Mouse (Mus musculus) forebrain, embryonic 12.5 days (tissue): ENCODE data around the gene Msi2. TPM values are rescaled to one million over a fixed set of nuclear protein-coding genes. Genes with fewer than 3 reads are reported as not detected.

Experiments used
- ATAC-seq: fragments of 200-750 bp; cut with Nextera tagmentation; 2 replicates; pipeline ENCODE4 v1.8.0; 2017; ENCODE audit warnings: moderate TSS enrichment; ENCODE audit not compliant: low FRiP score
- H3K27ac ChIP-seq: fragments of 300-500 bp; sonication (generic); 2 replicates; pipeline ENCODE4 v1.5.1; 2016; ENCODE audit warnings: mild to moderate bottlenecking
- H3K27me3 ChIP-seq: fragments of 300-500 bp; sonication (generic); 2 replicates; pipeline ENCODE4 v1.6.1; 2016; ENCODE audit warnings: mild to moderate bottlenecking
- H3K36me3 ChIP-seq: fragments of 300-500 bp; sonication (generic); replicated peaks from 2 replicates; pipeline ENCODE4 v1.6.1; 2016; ENCODE audit warnings: mild to moderate bottlenecking
- H3K4me1 ChIP-seq: fragments of 300-500 bp; sonication (generic); 2 replicates; pipeline ENCODE4 v1.6.1; 2016
- H3K4me2 ChIP-seq: fragments of 300-500 bp; sonication (generic); 2 replicates; pipeline ENCODE4 v1.6.1; 2016; ENCODE audit warnings: mild to moderate bottlenecking, moderate library complexity
- H3K4me3 ChIP-seq: fragments of 300-500 bp; sonication (generic); replicated peaks from 2 replicates; pipeline ENCODE4 v1.5.1; 2016; ENCODE audit warnings: mild to moderate bottlenecking
- H3K9ac ChIP-seq: fragments of 300-500 bp; sonication (generic); 2 replicates; pipeline ENCODE4 v1.6.1; 2016; ENCODE audit warnings: mild to moderate bottlenecking
- H3K9me3 ChIP-seq: fragments of 300-500 bp; sonication (generic); 2 replicates; pipeline ENCODE4 v1.6.1; 2016
- WGBS: fragments of 180-500 bp; shearing (Covaris S2); methylation state at CpG from one replicate; pipeline ENCODE4 v1.1.7; 2016; 5-methylcytosine and 5-hydroxymethylcytosine counted together
- polyA plus RNA-seq: library from polyadenylated mRNA; unstranded; fragments of >200 nt; fragmentation: Nextera tagmentation; extraction: Ambion mirVana; gene quantifications from 2 replicates; pipeline ENCODE4 v1.2.1, GENCODE M21; 2016

The Msi2 gene
- polyA plus RNA-seq, 1 experiment from 2014 or later: 35.8 TPM

- ATAC-seq: no peak
- Histone ChIP-seq H3K27ac (0 out of 2 replicates have a peak overlapping the region, but pooled peaks have one; percentile 42), H3K4me3 (no peak overlapping the region), H3K9ac (no peak overlapping the region), H3K36me3 (peaks cover 33% of the 10 kb centered on the region), H3K9me3 (no peaks in the 10 kb centered on the region), H3K4me1 (peaks cover 81% of the 10 kb centered on the region), H3K4me2 (no peak overlapping the region), H3K27me3 (no peaks in the 10 kb centered on the region)
- 62% methylated on average over 2 of the region's 2 CpGs for WGBS
Observed at GRCm38 (mm10) chr11:88604635-88605034, 113.7 kb downstream of the Msi2 start.

- ATAC-seq: no peak
- Histone ChIP-seq H3K4me1 (peaks cover 82% of the 10 kb centered on the region), H3K4me2 (no peak overlapping the region), H3K27me3 (no peaks in the 10 kb centered on the region), H3K9ac (no peak overlapping the region), H3K27ac (no peak overlapping the region), H3K4me3 (no peak overlapping the region), H3K9me3 (no peaks in the 10 kb centered on the region), H3K36me3 (peaks cover 33% of the 10 kb centered on the region)
- 86% methylated on average over 11 of the region's 11 CpGs for WGBS
Observed at GRCm38 (mm10) chr11:88603366-88603765, 114.9 kb downstream of the Msi2 start.

GRCm38 (mm10) chr11:88602471-88603120, 115.7 kb downstream of the Msi2 start:
- ATAC-seq: no peak
- Histone ChIP-seq H3K9ac (no peak overlapping the region), H3K27ac (no peak overlapping the region), H3K4me2 (no peak overlapping the region), H3K4me3 (no peak overlapping the region), H3K36me3 (peaks cover 33% of the 10 kb centered on the region), H3K4me1 (peaks cover 77% of the 10 kb centered on the region), H3K9me3 (no peaks in the 10 kb centered on the region), H3K27me3 (no peaks in the 10 kb centered on the region)
- 97% methylated on average over 7 of the region's 7 CpGs for WGBS

- no peak for ATAC-seq
- H3K4me1 ChIP-seq: peaks cover 69% of the 10 kb centered on the region
- no peak overlapping the region for H3K4me3 ChIP-seq
- H3K4me2 ChIP-seq: no peak overlapping the region
- peaks cover 33% of the 10 kb centered on the region for H3K36me3 ChIP-seq
- peak overlapping the region; percentile 39; the same call in 1 of the 2 replicates for H3K27ac ChIP-seq
- no peaks in the 10 kb centered on the region for H3K9me3 ChIP-seq
- 88% methylated on average over 3 of the region's 3 CpGs for WGBS
- no peak overlapping the region for H3K9ac ChIP-seq
- H3K27me3 ChIP-seq: no peaks in the 10 kb centered on the region
Observed at GRCm38 (mm10) chr11:88600194-88600593, 118.1 kb downstream of the Msi2 start.

- Histone ChIP-seq H3K27me3 (no peaks in the 10 kb centered on the region), H3K4me2 (no peak overlapping the region), H3K36me3 (peaks cover 34% of the 10 kb centered on the region), H3K9ac (peak overlapping the region; percentile 12; the same call in 1 of the 2 replicates), H3K4me1 (peaks cover 69% of the 10 kb centered on the region), H3K4me3 (no peak overlapping the region), H3K9me3 (no peaks in the 10 kb centered on the region), H3K27ac (peak overlapping the region; percentile 64)
- WGBS: 67% methylated on average over 17 of the region's 17 CpGs
- ATAC-seq: 0 out of 2 replicates have a peak, but pooled peaks have one; percentile 39
Observed at GRCm38 (mm10) chr11:88599332-88600130, 118.8 kb downstream of the Msi2 start.

DNA sequence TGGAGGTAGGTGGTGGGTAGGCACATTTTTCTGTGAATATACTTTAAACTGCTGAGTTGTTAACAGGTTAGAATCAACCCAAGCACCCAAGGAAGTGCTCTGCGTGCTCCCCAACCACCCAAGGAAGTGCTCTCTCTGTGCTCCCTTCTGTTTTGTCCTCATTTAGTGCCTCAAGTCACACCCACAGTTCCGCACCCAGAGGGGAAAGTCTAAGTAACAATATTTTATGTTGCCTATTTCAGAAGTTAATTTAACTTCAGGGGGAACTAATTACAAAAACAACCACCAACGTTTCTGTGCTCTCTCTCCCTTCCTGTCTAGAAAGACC, 119.5 kb downstream of the Msi2 start:
- no peak for ATAC-seq
- Histone ChIP-seq H3K9me3 (no peaks in the 10 kb centered on the region), H3K4me2 (no peak overlapping the region), H3K27me3 (no peaks in the 10 kb centered on the region), H3K27ac (peak overlapping the region; percentile 13; the same call in 1 of the 2 replicates), H3K4me3 (no peak overlapping the region), H3K9ac (no peak overlapping the region), H3K4me1 (peaks cover 67% of the 10 kb centered on the region), H3K36me3 (peaks cover 28% of the 10 kb centered on the region)
- WGBS: 76% methylated on average over 3 of the region's 3 CpGs

DNA sequence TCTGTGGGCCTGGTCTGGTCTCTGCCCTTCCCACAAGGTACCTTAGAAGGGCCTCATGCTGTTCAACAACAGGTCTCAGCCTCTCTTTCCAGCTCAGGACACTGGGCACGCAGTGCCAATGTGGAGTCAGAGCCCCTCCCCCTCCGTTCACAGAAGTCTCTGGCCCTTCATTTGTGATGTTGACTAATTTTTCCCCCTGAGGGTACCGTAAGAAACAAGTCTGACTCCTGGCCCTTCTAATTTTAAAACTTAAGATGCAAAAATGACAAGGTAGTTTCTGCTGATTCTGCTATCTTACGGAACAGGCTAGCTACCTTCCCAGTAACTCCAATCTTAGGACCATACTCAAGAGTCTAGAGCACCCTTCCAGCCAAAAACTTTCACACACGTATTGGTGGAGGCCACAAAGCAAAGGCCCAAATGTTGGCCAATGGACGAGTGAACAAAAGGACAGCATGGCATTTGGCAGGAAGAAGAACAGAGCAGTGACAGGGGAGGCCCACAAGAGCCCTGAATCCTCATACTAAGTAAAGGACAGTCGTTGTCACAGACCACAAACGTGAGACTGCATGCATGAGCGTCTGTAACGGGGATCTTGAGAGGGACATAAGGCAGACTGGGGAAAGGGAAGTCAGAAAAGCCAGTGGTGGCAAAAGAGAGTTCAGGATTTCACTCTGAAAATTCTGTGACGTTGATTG, 120.0 kb downstream of the Msi2 start:
- H3K4me1 ChIP-seq: peaks cover 66% of the 10 kb centered on the region
- WGBS: 73% methylated on average over 11 of the region's 11 CpGs
- H3K27me3 ChIP-seq: no peaks in the 10 kb centered on the region
- no peak overlapping the region for H3K4me3 ChIP-seq
- no peaks in the 10 kb centered on the region for H3K9me3 ChIP-seq
- peaks cover 23% of the 10 kb centered on the region for H3K36me3 ChIP-seq
- no peak overlapping the region for H3K4me2 ChIP-seq
- peak overlapping the region; percentile 13; the same call in 1 of the 2 replicates for H3K27ac ChIP-seq
- ATAC-seq: no peak
- no peak overlapping the region for H3K9ac ChIP-seq

- peaks cover 6% of the 10 kb centered on the region; the same call in 1 of the 2 replicates for H3K36me3 ChIP-seq
- H3K4me1 ChIP-seq: peaks cover 65% of the 10 kb centered on the region
- no peak for ATAC-seq
- H3K27me3 ChIP-seq: no peaks in the 10 kb centered on the region
- no peak overlapping the region for H3K9ac ChIP-seq
- H3K27ac ChIP-seq: no peak overlapping the region
- H3K4me3 ChIP-seq: no peak overlapping the region
- 55% methylated on average over 4 of the region's 4 CpGs for WGBS
- H3K9me3 ChIP-seq: no peaks in the 10 kb centered on the region
- H3K4me2 ChIP-seq: no peak overlapping the region
Observed at GRCm38 (mm10) chr11:88595616-88596015, 122.7 kb downstream of the Msi2 start.

GRCm38 (mm10) chr11:88594804-88595611, 123.3 kb downstream of the Msi2 start:
- no peaks in the 10 kb centered on the region for H3K27me3 ChIP-seq
- no peak for ATAC-seq
- H3K9me3 ChIP-seq: no peaks in the 10 kb centered on the region
- H3K4me3 ChIP-seq: no peak overlapping the region
- H3K36me3 ChIP-seq: peaks cover 8% of the 10 kb centered on the region
- H3K4me1 ChIP-seq: peaks cover 64% of the 10 kb centered on the region
- WGBS: 66% methylated on average over 13 of the region's 13 CpGs
- peak overlapping the region; percentile 42 for H3K27ac ChIP-seq
- no peak overlapping the region for H3K4me2 ChIP-seq
- H3K9ac ChIP-seq: no peak overlapping the region

DNA sequence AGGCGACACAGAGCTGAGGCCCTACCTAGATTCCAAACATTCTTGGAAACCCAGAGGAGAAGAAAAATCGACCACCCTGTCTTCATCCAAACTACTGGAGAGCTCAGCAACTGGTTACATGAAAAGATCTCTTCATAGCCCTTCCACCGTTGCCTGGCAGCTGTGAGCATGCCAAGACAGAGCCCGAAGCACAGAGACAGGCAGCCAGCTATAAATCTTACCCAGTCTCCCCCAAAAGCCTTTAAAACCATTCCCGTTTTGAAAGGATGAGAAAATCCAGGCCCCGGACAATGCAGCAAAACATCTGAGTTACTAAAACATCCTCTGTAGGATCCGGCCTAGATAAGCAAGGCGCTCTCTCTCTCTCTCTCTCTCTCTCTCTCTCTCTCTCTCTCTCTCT, 124.3 kb downstream of the Msi2 start:
- H3K9me3 ChIP-seq: no peaks in the 10 kb centered on the region
- H3K9ac ChIP-seq: no peak overlapping the region
- H3K36me3 ChIP-seq: peaks cover 18% of the 10 kb centered on the region
- ATAC-seq: no peak
- H3K4me3 ChIP-seq: no peak overlapping the region
- peaks cover 64% of the 10 kb centered on the region for H3K4me1 ChIP-seq
- no peaks in the 10 kb centered on the region for H3K27me3 ChIP-seq
- H3K27ac ChIP-seq: peak overlapping the region; percentile 69
- 56% methylated on average over 8 of the region's 8 CpGs for WGBS
- H3K4me2 ChIP-seq: no peak overlapping the region

GRCm38 (mm10) chr11:88592099-88592498, 126.2 kb downstream of the Msi2 start:
- no peaks in the 10 kb centered on the region for H3K27me3 ChIP-seq
- H3K4me2 ChIP-seq: no peak overlapping the region
- H3K36me3 ChIP-seq: peaks cover 21% of the 10 kb centered on the region
- H3K27ac ChIP-seq: no peak overlapping the region
- peaks cover 76% of the 10 kb centered on the region for H3K4me1 ChIP-seq
- no peak for ATAC-seq
- no peak overlapping the region for H3K9ac ChIP-seq
- WGBS: 94% methylated on average over 8 of the region's 8 CpGs
- H3K9me3 ChIP-seq: no peaks in the 10 kb centered on the region
- H3K4me3 ChIP-seq: no peak overlapping the region

- no peak overlapping the region for H3K9ac ChIP-seq
- ATAC-seq: no peak
- no peak overlapping the region for H3K27ac ChIP-seq
- peaks cover 80% of the 10 kb centered on the region for H3K4me1 ChIP-seq
- 80% methylated on average over 5 of the region's 5 CpGs for WGBS
- H3K4me2 ChIP-seq: no peak overlapping the region
- peaks cover 21% of the 10 kb centered on the region for H3K36me3 ChIP-seq
- H3K9me3 ChIP-seq: no peaks in the 10 kb centered on the region
- H3K27me3 ChIP-seq: no peaks in the 10 kb centered on the region
- H3K4me3 ChIP-seq: no peak overlapping the region
Observed at GRCm38 (mm10) chr11:88590647-88591046, 127.7 kb downstream of the Msi2 start.
